Mouse (Mus musculus) bone marrow, adult 2 months (tissue): ENCODE results near the gene Tango6.

ENCODE experiments used
- CTCF ChIP-seq: fragments of 200-500 bp; IDR thresholded peaks from 2 replicates; pipeline ENCODE4 v1.5.1; 2011; ENCODE audit warnings: low read length, control low read depth; ENCODE audit not compliant: control insufficient read depth, insufficient read depth
- POLR2A ChIP-seq: fragments of 200-500 bp; IDR thresholded peaks from 2 replicates; pipeline ENCODE4 v1.6.1; 2011; ENCODE audit warnings: low read depth, mild to moderate bottlenecking, control low read depth, low read length, borderline replicate concordance; ENCODE audit not compliant: control insufficient read depth

GRCm38 (mm10) chr8:106888803-106889202 lies 205.9 kb downstream of the Tango6 start:
- TF ChIP-seq CTCF (no peak), POLR2A (no peak)
